Comparison of ENCODE assay signal across 8 mouse cellular contexts in genomic region chr5:144761161-144761868, GRCm38 (mm10). TPM values are rescaled to one million over a fixed set of nuclear protein-coding genes. Genes with fewer than 3 reads are reported as not detected.
DNase-seq lines count a peak whose midpoint lies in the region; ATAC-seq lines count a peak whose summit lies in the region.

Gene Tmem130 (minus strand): TSS chr5:144761818.

- H3K4me3 ChIP-seq in midbrain, embryonic 10.5 days = peak within 1 kb of the TSS; percentile 54
- peak within 1 kb of the TSS; percentile 27 for H3K4me3 ChIP-seq in stomach, embryonic 16.5 days (replicated peaks; ENCODE audit: low read length)

- peak within 1 kb of the TSS; percentile 49 for H3K4me2 ChIP-seq in stomach, embryonic 16.5 days (ENCODE audit: low read depth, low read length)

- no peaks in the 10 kb centered on the region for H3K36me3 ChIP-seq in midbrain, embryonic 10.5 days
- no peaks in the 10 kb centered on the region for H3K36me3 ChIP-seq in stomach, embryonic 16.5 days (ENCODE audit: control insufficient read depth, insufficient read depth, low read length)

- H3K9me3 ChIP-seq in midbrain, embryonic 10.5 days (replicated peaks) = no peaks in the 10 kb centered on the region
- no peaks in the 10 kb centered on the region for H3K9me3 ChIP-seq in stomach, embryonic 16.5 days (replicated peaks; ENCODE audit: control insufficient read depth, low read length)

- H3K27ac ChIP-seq in midbrain, embryonic 10.5 days (replicated peaks) = peak within 1 kb of the TSS; percentile 38; the same call in 1 of the 2 replicates
- H3K27ac ChIP-seq in stomach, embryonic 16.5 days (ENCODE audit: low read length) = no peak within 1 kb of the TSS

- H3K9ac ChIP-seq in stomach, embryonic 16.5 days (ENCODE audit: low read length) = peak within 1 kb of the TSS; percentile 36; the same call in 1 of the 2 replicates

- peaks cover 20% of the 10 kb centered on the region for H3K4me1 ChIP-seq in midbrain, embryonic 10.5 days
- 0 out of 2 replicates have a peak, but pooled peaks cover 4% of the 10 kb centered on the region for H3K4me1 ChIP-seq in stomach, embryonic 16.5 days (ENCODE audit: control insufficient read depth, insufficient read depth, low read length)

- WGBS in midbrain, embryonic 10.5 days = under 1% methylated on average over 38 of the region's 38 CpGs
- WGBS in stomach, embryonic 16.5 days = 3% methylated on average over 33 of the region's 38 CpGs

- ATAC-seq in stomach, embryonic 16.5 days (ENCODE audit: insufficient read depth, low FRiP score) = peak; percentile 54; the same call in 1 of the 2 replicates

- H3K27me3 ChIP-seq in midbrain, embryonic 10.5 days (ENCODE audit: low read depth, poor library complexity, severe bottlenecking) = peaks cover 42% of the 10 kb centered on the region
- peaks cover 19% of the 10 kb centered on the region for H3K27me3 ChIP-seq in stomach, embryonic 16.5 days (ENCODE audit: control insufficient read depth, insufficient read depth, low read length)

- peak; percentile 26 for DNase-seq in kidney, adult 9 months
- no peak for DNase-seq in kidney, adult 11 months
- peak; percentile 84 to 85 for DNase-seq in cerebellum, postnatal 10 days
- peak; percentile 82 to 87 for DNase-seq in frontal cortex, postnatal 36 days (ENCODE audit: low spot score in 2 of 2)
- DNase-seq in layer of hippocampus, postnatal 14 days (ENCODE audit: low spot score in 2 of 2) = peak; percentile 61 to 69
- DNase-seq in midbrain, embryonic 10.5 days (ENCODE audit: low spot score) = peak; percentile 52
- no peak for DNase-seq in ovary, adult 18-20 months (ENCODE audit: low spot score)

RNA-seq across cellular contexts. Expression of gene Tmem130, which starts in this region (rescaled TPM):
- total RNA-seq in layer of hippocampus, postnatal 14 days (2021) = 100 to 1,000 TPM; 126 to 137 TPM
- polyA plus RNA-seq in midbrain, embryonic 10.5 days (2016; fragmentation: Nextera tagmentation; extraction: Ambion mirVana) = 2.5 and 10.9 TPM in 2 replicates
- polyA plus RNA-seq in stomach, embryonic 16.5 days (2015; fragmentation: Nextera tagmentation; extraction: Ambion mirVana) = 3.2 and 3.9 TPM in 2 replicates

Comparison
In these comparisons a context has a peak if more than half of its experiments do, and no peak if none do; other contexts are left out.
1. DNase-seq: peak in kidney, adult 9 months (single experiment), cerebellum, postnatal 10 days (2 of 2), frontal cortex, postnatal 36 days (2 of 2), layer of hippocampus, postnatal 14 days (2 of 2) and midbrain, embryonic 10.5 days (single experiment); none in kidney, adult 11 months (single experiment) and ovary, adult 18-20 months (single experiment).